ENCODE assay signal across 26 mouse cellular contexts in the genomic region with DNA sequence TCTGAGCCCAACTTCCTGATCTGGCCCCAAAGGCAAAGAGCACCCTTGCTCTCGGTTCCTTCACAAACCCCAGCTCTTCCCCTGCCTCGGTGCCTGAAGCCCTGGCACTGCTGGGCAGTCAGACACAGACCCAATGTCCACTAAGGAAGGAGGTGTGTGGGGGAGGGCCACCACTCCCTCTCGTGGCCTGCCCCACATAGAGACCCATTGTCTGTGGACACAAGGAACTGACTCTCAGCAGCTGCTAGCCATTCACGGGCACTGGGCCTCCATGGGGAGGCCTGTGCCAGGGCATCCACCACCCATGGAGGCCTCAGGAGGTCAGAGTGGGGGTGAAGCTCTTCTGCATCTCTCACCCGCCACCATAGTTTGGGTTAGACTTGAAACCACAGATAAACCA. TPM values are rescaled to one million over a fixed set of nuclear protein-coding genes. Genes with fewer than 3 reads are reported as not detected.
A peak's percentile ranks its signal among the peaks of the same experiment; 100 is the strongest.
DNase-seq lines count a peak whose midpoint lies in the region; ATAC-seq and TF ChIP-seq lines count a peak whose summit lies in the region.
"Had no signal": no experiment of that assay in that cellular context is flagged by ENCODE, and none has a peak within 500 bp of the region (broad histone marks: within the 10 kb centered on the region; RNA-seq: fewer than 3 reads in every experiment).

No protein-coding gene starts in this region.

- H3K4me3 ChIP-seq in cerebellum, adult 2 months (replicated peaks; ENCODE audit: insufficient read depth, low read depth, low read length): no peak overlapping the region
- no peak overlapping the region for H3K4me3 ChIP-seq in heart, embryonic 12.5 days
- no peak overlapping the region for H3K4me3 ChIP-seq in left cerebral cortex, adult 2 months
- no peak overlapping the region for H3K4me3 ChIP-seq in cortical plate, adult 2 months (ENCODE audit: insufficient read depth, low read length)
- H3K4me3 ChIP-seq: erythroblast, embryonic 14.5 days; forebrain, embryonic 15.5 days; kidney, embryonic 15.5 days; megakaryocyte, embryonic 14.5 days; neural tube, embryonic 15.5 days had no signal

- 0 out of 2 replicates have a peak overlapping the region, but pooled peaks have one; percentile 19 for H3K27ac ChIP-seq in cerebellum, adult 2 months (ENCODE audit: insufficient read depth, low read length)
- no peak overlapping the region for H3K27ac ChIP-seq in heart, embryonic 12.5 days (ENCODE audit: poor library complexity, severe bottlenecking)
- H3K27ac ChIP-seq in left cerebral cortex, adult 2 months: peak overlapping the region; percentile 54; the same call in 1 of the 2 replicates
- peak overlapping the region; percentile 60; the same call in 1 of the 2 replicates for H3K27ac ChIP-seq in cortical plate, adult 2 months (ENCODE audit: insufficient read depth, low read length)
- H3K27ac ChIP-seq: forebrain, embryonic 15.5 days; kidney, embryonic 15.5 days; neural tube, embryonic 15.5 days had no signal

- peak in 1 of 2 experiments; percentile 36 for DNase-seq in cerebellum, adult 2 months
- DNase-seq in cerebellum, postnatal 4 days (ENCODE audit: low spot score in 2 of 2): no peak
- DNase-seq in heart, postnatal 25 days (ENCODE audit: low spot score): no peak
- DNase-seq in left cerebral cortex, adult 2 months (ENCODE audit: extremely low spot score in 1 of 2, low spot score in 2 of 2): no peak
- no peak for DNase-seq in left cerebral cortex, postnatal 14 days (ENCODE audit: low spot score in 2 of 2)
- no peak for DNase-seq in testis, postnatal 10 days (ENCODE audit: low spot score)
- DNase-seq: adrenal gland, adult 8-10 months; cerebellum, postnatal 25 days; heart, postnatal 36 days; lung, adult 18-20 months; lung, postnatal 14 days; thymus, adult 18-20 months had no signal

- ATAC-seq in heart, embryonic 12.5 days (ENCODE audit: insufficient number of reproducible peaks, low FRiP score): 0 out of 2 replicates have a peak, but pooled peaks have one; percentile 22
- ATAC-seq: CD4-positive, CD25-positive, alpha-beta regulatory T cell, adult 4 months; forebrain, embryonic 15.5 days; hindbrain, embryonic 16.5 days; intestine, embryonic 16.5 days; midbrain, embryonic 16.5 days; Patski had no signal

- no peaks in the 10 kb centered on the region for H3K9me3 ChIP-seq in heart, embryonic 12.5 days (replicated peaks)
- H3K9me3 ChIP-seq: forebrain, embryonic 15.5 days; kidney, embryonic 15.5 days; neural tube, embryonic 15.5 days had no signal

- H3K9ac ChIP-seq in heart, embryonic 12.5 days: no peak overlapping the region
- H3K9ac ChIP-seq: forebrain, embryonic 15.5 days; kidney, embryonic 15.5 days; neural tube, embryonic 15.5 days had no signal

- intact Hi-C loops in heart, postnatal 25 days (cut with DNase I): no loop called here
- intact Hi-C loops in left cerebral cortex, adult 2 months (cut with DNase I): no loop called here
- intact Hi-C loops in left cerebral cortex, postnatal 14 days (cut with DNase I): no loop called here

- H3K4me1 ChIP-seq in cerebellum, adult 2 months (ENCODE audit: control insufficient read depth, insufficient read depth, low read length): no peaks in the 10 kb centered on the region; the same call in 1 of the 2 replicates
- H3K4me1 ChIP-seq in heart, embryonic 12.5 days (replicated peaks): peaks cover 27% of the 10 kb centered on the region
- H3K4me1 ChIP-seq in cortical plate, adult 2 months (ENCODE audit: control insufficient read depth, insufficient read depth, low read length): no peaks in the 10 kb centered on the region; the same call in 1 of the 2 replicates

- no peaks in the 10 kb centered on the region for H3K36me3 ChIP-seq in heart, embryonic 12.5 days
- H3K36me3 ChIP-seq: forebrain, embryonic 15.5 days; kidney, embryonic 15.5 days; neural tube, embryonic 15.5 days had no signal

- no peak for TF ChIP-seq CTCF in cerebellum, adult 2 months (IDR thresholded peaks at IDR 0.05; ENCODE audit: borderline replicate concordance, insufficient read depth, low read depth, low read length)
- TF ChIP-seq CTCF in left cerebral cortex, adult 2 months (IDR thresholded peaks at IDR 0.05): no peak
- TF ChIP-seq CTCF in cortical plate, adult 2 months (IDR thresholded peaks at IDR 0.05; ENCODE audit: extremely low read depth, insufficient read depth, low read length): no peak

- H3K4me2 ChIP-seq in heart, embryonic 12.5 days: no peak overlapping the region
- H3K4me2 ChIP-seq: forebrain, embryonic 15.5 days; heart, embryonic 11.5 days; kidney, embryonic 15.5 days; liver, embryonic 11.5 days; neural tube, embryonic 15.5 days had no signal

- TF ChIP-seq POLR2A in cerebellum, adult 2 months (IDR thresholded peaks at IDR 0.05; ENCODE audit: borderline replicate concordance, insufficient read depth, low read length): no peak
- TF ChIP-seq POLR2A in cortical plate, adult 2 months (IDR thresholded peaks at IDR 0.05; ENCODE audit: extremely low read depth, insufficient read depth, low read length): no peak

- WGBS in cerebellum, adult 2 months: 62% methylated on average over 5 of the region's 5 CpGs
- 56% methylated on average over 5 of the region's 5 CpGs for WGBS in heart, embryonic 12.5 days

- H3K27me3 ChIP-seq in cerebellum, adult 2 months (ENCODE audit: control insufficient read depth, insufficient read depth, low read length): no peaks in the 10 kb centered on the region
- no peaks in the 10 kb centered on the region for H3K27me3 ChIP-seq in heart, embryonic 12.5 days (replicated peaks)
- H3K27me3 ChIP-seq: forebrain, embryonic 15.5 days; kidney, embryonic 15.5 days; megakaryocyte, embryonic 14.5 days; neural tube, embryonic 15.5 days; Patski had no signal

RNA-seq across cellular contexts. Expression of gene Prima1, which starts 30.9 kb away (rescaled TPM):
- 10.6 and 13.8 TPM in 2 replicates for polyA plus RNA-seq in cerebellum, adult 2 months (2012; rRNA removed)
- polyA plus RNA-seq in heart, embryonic 12.5 days (2016; fragmentation: Nextera tagmentation; extraction: Ambion mirVana): 0.75 TPM in 1 of 2 replicates, not detected in the other
- total RNA-seq in heart, postnatal 25 days (2021): under 1 TPM; 0.31 to 0.47 TPM
- 1 to 10 TPM; 4.2 to 6.1 TPM for total RNA-seq in left cerebral cortex, adult 2 months (2021)
- 1 to 10 TPM; 2.4 to 6.5 TPM for total RNA-seq in left cerebral cortex, postnatal 14 days (2021)
- 4.9 and 8.2 TPM in 2 replicates for polyA plus RNA-seq in cortical plate, adult 2 months (2012; rRNA removed)
- polyA plus RNA-seq: CD4-positive, CD25-positive, alpha-beta regulatory T cell, adult 4 months; erythroblast, embryonic 14.5 days had no signal
